In the genomic region with DNA sequence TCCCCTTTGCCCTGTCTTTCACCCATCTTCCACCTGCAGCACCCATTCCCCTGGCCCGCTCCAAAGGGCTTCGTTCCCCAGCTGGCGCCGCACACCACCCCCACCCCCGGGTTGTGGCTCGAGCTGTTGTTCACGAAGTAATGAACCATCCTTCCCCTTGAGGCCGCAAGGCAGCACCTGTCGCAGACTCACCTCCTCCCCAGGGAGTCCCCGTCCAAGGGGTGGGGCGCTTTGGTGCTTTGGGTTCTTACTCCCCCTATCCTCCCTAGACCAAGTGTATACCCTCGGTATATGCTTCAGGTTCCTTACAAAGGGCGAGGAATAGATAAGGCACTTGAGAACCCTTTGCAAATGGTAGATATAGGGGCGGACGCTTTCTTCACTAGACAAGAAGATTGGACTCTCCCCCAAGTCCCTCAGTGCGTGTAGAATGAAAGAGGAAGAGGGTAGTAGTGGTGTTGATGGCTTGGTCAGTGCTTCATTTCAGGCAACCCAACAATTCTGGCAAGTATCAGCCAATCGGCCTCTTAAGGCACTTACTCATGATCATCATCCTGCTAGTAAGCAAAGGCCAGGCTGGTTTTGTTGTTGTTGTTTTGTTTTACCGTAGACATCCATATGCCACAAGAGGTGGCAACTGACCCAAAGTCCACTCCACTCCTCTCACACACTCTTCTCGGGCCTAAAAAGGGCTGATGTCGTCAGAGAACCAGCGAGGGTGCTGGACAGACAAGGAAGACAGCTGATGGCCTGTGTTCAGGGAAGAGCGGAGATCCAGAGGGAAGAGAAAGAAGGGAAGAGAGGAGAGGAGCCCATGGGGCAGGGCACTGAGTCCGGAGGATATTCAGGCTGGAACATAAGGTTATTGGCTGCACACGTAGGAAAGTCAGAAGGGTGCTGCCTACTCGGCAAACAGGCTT, we compare ENCODE assay signal across 8 mouse cellular contexts. TPM values are rescaled to one million over a fixed set of nuclear protein-coding genes. Genes with fewer than 3 reads are reported as not detected.
A peak's percentile ranks its signal among the peaks of the same experiment; 100 is the strongest.
DNase-seq lines count a peak whose midpoint lies in the region; ATAC-seq and TF ChIP-seq lines count a peak whose summit lies in the region.

No protein-coding gene starts in this region.

- H3K9me3 ChIP-seq in MEL (replicated peaks; ENCODE audit: insufficient read depth, low read length): no peaks in the 10 kb centered on the region
- no peaks in the 10 kb centered on the region for H3K9me3 ChIP-seq in forebrain, embryonic 16.5 days (ENCODE audit: control insufficient read depth, low read length)
- no peaks in the 10 kb centered on the region for H3K9me3 ChIP-seq in limb, embryonic 10.5 days (replicated peaks)
- no peaks in the 10 kb centered on the region for H3K9me3 ChIP-seq in midbrain, embryonic 12.5 days

- peak overlapping the region; percentile 62 to 81 for H3K4me3 ChIP-seq in MEL (ENCODE audit: control insufficient read depth in 1 of 2, insufficient read depth in 1 of 2, low read depth in 2 of 2, low read length in 2 of 2)
- peak overlapping the region; percentile 53 for H3K4me3 ChIP-seq in forebrain, embryonic 16.5 days (replicated peaks; ENCODE audit: low read length)
- peak overlapping the region; percentile 69 for H3K4me3 ChIP-seq in limb, embryonic 10.5 days
- peak overlapping the region; percentile 59 for H3K4me3 ChIP-seq in midbrain, embryonic 12.5 days

- peak; percentile 60 to 66 for TF ChIP-seq EP300 in MEL (IDR thresholded peaks at IDR 0.05; ENCODE audit: low read depth in 1 of 2, low read length in 2 of 2)

- H3K4me2 ChIP-seq in forebrain, embryonic 16.5 days (ENCODE audit: low read length): peak overlapping the region; percentile 84
- peak overlapping the region; percentile 98 for H3K4me2 ChIP-seq in midbrain, embryonic 12.5 days (replicated peaks)

- peaks cover 4 to 26% of the 10 kb centered on the region in 2 experiments for H3K4me1 ChIP-seq in MEL (ENCODE audit: control insufficient read depth in 1 of 2, insufficient read depth in 2 of 2, low read length in 2 of 2)
- peaks cover 42% of the 10 kb centered on the region for H3K4me1 ChIP-seq in forebrain, embryonic 16.5 days (replicated peaks; ENCODE audit: control insufficient read depth, insufficient read depth, low read length)
- H3K4me1 ChIP-seq in limb, embryonic 10.5 days: peaks cover 68% of the 10 kb centered on the region
- H3K4me1 ChIP-seq in midbrain, embryonic 12.5 days: peaks cover 47% of the 10 kb centered on the region

- H3K27me3 ChIP-seq in MEL (ENCODE audit: control insufficient read depth in 1 of 2, insufficient read depth in 2 of 2, low read length in 2 of 2): no peaks in the 10 kb centered on the region
- H3K27me3 ChIP-seq in forebrain, embryonic 16.5 days (replicated peaks; ENCODE audit: control insufficient read depth, insufficient read depth, low read length): peaks cover 9% of the 10 kb centered on the region
- peaks cover 52% of the 10 kb centered on the region for H3K27me3 ChIP-seq in limb, embryonic 10.5 days (ENCODE audit: low read depth, poor library complexity, severe bottlenecking)
- H3K27me3 ChIP-seq in midbrain, embryonic 12.5 days: peaks cover 67% of the 10 kb centered on the region

- H3K79me2 ChIP-seq in MEL (ENCODE audit: control insufficient read depth, insufficient read depth, low read length, poor library complexity): peaks cover 16% of the 10 kb centered on the region

- TF ChIP-seq CTCF in MEL (IDR thresholded peaks at IDR 0.05 in 2 of 3, conservative IDR thresholded peaks at IDR 0.05 in 1 of 3; ENCODE audit: control insufficient read depth in 1 of 3, insufficient read depth in 1 of 3, low read depth in 2 of 3, low read length in 3 of 3, poor library complexity in 1 of 3, severe bottlenecking in 1 of 3): no peak

- TF ChIP-seq RAD21 in MEL (IDR thresholded peaks at IDR 0.05; ENCODE audit: low read depth, low read length): no peak

- peak overlapping the region; percentile 77 for H3K27ac ChIP-seq in MEL (ENCODE audit: control insufficient read depth, low read depth, low read length)
- H3K27ac ChIP-seq in forebrain, embryonic 16.5 days (ENCODE audit: low read length): no peak overlapping the region
- peak overlapping the region; percentile 80 for H3K27ac ChIP-seq in limb, embryonic 10.5 days
- no peak overlapping the region for H3K27ac ChIP-seq in midbrain, embryonic 12.5 days (replicated peaks)

- no peak for ATAC-seq in forebrain, embryonic 16.5 days
- no peak for ATAC-seq in midbrain, embryonic 12.5 days (ENCODE audit: low FRiP score, low read depth)

- H3K36me3 ChIP-seq in MEL (ENCODE audit: control insufficient read depth in 1 of 2, insufficient read depth in 2 of 2, low read length in 2 of 2): peaks cover 3 to 9% of the 10 kb centered on the region in 2 experiments
- H3K36me3 ChIP-seq in forebrain, embryonic 16.5 days (ENCODE audit: control insufficient read depth, insufficient read depth): no peaks in the 10 kb centered on the region
- peaks cover 11% of the 10 kb centered on the region for H3K36me3 ChIP-seq in limb, embryonic 10.5 days
- no peaks in the 10 kb centered on the region for H3K36me3 ChIP-seq in midbrain, embryonic 12.5 days

- peak; percentile 24 for DNase-seq in embryo, embryonic 10.5 days (ENCODE audit: low spot score)
- no peak for DNase-seq in embryo, embryonic 10 days (ENCODE audit: low spot score)
- DNase-seq in MEL (ENCODE audit: low read depth, low spot score): peak; percentile 94
- DNase-seq in limb, embryonic 10.5 days (ENCODE audit: low spot score): no peak
- DNase-seq in testis, postnatal 10 days (ENCODE audit: low spot score): peak; percentile 64
- DNase-seq in cerebellum, postnatal 4 days (ENCODE audit: low spot score in 2 of 2): no peak

- WGBS in forebrain, embryonic 16.5 days: 47% methylated on average over 25 of the region's 25 CpGs
- 36% methylated on average over 25 of the region's 25 CpGs for WGBS in limb, embryonic 10.5 days
- 40% methylated on average over 25 of the region's 25 CpGs for WGBS in midbrain, embryonic 12.5 days

- H3K9ac ChIP-seq in MEL (ENCODE audit: control insufficient read depth, low read depth, low read length, poor library complexity, severe bottlenecking): peak overlapping the region; percentile 81
- H3K9ac ChIP-seq in forebrain, embryonic 16.5 days (replicated peaks; ENCODE audit: low read depth, low read length): 0 out of 2 replicates have a peak overlapping the region, but pooled peaks have one; percentile 8
- no peak overlapping the region for H3K9ac ChIP-seq in midbrain, embryonic 12.5 days (replicated peaks)

- TF ChIP-seq POLR2A in MEL (IDR thresholded peaks at IDR 0.05; ENCODE audit: control insufficient read depth in 1 of 2, insufficient read depth in 1 of 2, low read depth in 1 of 2, low read length in 2 of 2, poor library complexity in 1 of 2): peak; percentile 38 to 55; a peak in 1 of 4 replicates

TF ChIP-seq in MEL, 35 proteins besides CTCF, POLR2A, EP300 and RAD21 (continues in another document):
- no peak for TF ChIP-seq USF2 (IDR thresholded peaks at IDR 0.05; ENCODE audit: borderline replicate concordance in 1 of 2, insufficient read depth in 1 of 2, low read depth in 1 of 2, low read length in 2 of 2)
- 0 out of 2 replicates have a peak, but pooled peaks have one; percentile 35 for TF ChIP-seq ZMIZ1 (IDR thresholded peaks at IDR 0.05; ENCODE audit: low read depth, low read length)
- TF ChIP-seq GATA1 (IDR thresholded peaks at IDR 0.05; ENCODE audit: low read depth, low read length): peak; percentile 92
- TF ChIP-seq JUND (IDR thresholded peaks at IDR 0.05; ENCODE audit: low read depth, low read length): no peak
- TF ChIP-seq RCOR1 (IDR thresholded peaks at IDR 0.05; ENCODE audit: low read depth, low read length): peak; percentile 21; the same call in 1 of the 2 replicates
- TF ChIP-seq TAL1 (IDR thresholded peaks at IDR 0.05; ENCODE audit: low read length): peak; percentile 61
- 0 out of 2 replicates have a peak, but pooled peaks have one; percentile 17 for TF ChIP-seq KAT2A (conservative IDR thresholded peaks at IDR 0.05; ENCODE audit: low read depth, low read length)
- no peak for TF ChIP-seq MAFK (IDR thresholded peaks at IDR 0.05; ENCODE audit: borderline replicate concordance, low read depth, low read length)
- peak; percentile 36 for TF ChIP-seq NELFE (IDR thresholded peaks at IDR 0.05; ENCODE audit: low read depth, low read length)
- TF ChIP-seq USF1 (IDR thresholded peaks at IDR 0.05; ENCODE audit: low read depth, low read length): no peak
- TF ChIP-seq POLR2AphosphoS5 (IDR thresholded peaks at IDR 0.05; ENCODE audit: borderline replicate concordance, low read depth, low read length): peak; percentile 37; the same call in 1 of the 2 replicates
- TF ChIP-seq HCFC1 (IDR thresholded peaks at IDR 0.05; ENCODE audit: low read depth, low read length): peak; percentile 54
- TF ChIP-seq MYB (IDR thresholded peaks at IDR 0.05; ENCODE audit: low read depth, low read length): 0 out of 2 replicates have a peak, but pooled peaks have one; percentile 12
- no peak for TF ChIP-seq MEF2A (IDR thresholded peaks at IDR 0.05; ENCODE audit: extremely low read depth, insufficient replicate concordance, low read depth, low read length, poor library complexity, severe bottlenecking)

RNA-seq across cellular contexts. Expression of a gene that starts 4.4 kb away (rescaled TPM):
- 27.0 and 33.2 TPM in 2 replicates for total RNA-seq in MEL (2012; rRNA removed)
- polyA plus RNA-seq in MEL (2012; ENCODE audit: insufficient read depth in 1 of 2, insufficient read length in 2 of 2, low read depth in 1 of 2, low replicate concordance in 2 of 2, missing spikeins in 1 of 2): 10 to 100 TPM in 1 of 2 experiments, not detected in 1; 45.6 TPM
- 11.3 and 11.9 TPM in 2 replicates for polyA plus RNA-seq in forebrain, embryonic 16.5 days (2015; fragmentation: Nextera tagmentation; extraction: Ambion mirVana)
- 19.7 and 20.2 TPM in 2 replicates for polyA plus RNA-seq in limb, embryonic 10.5 days (2016; fragmentation: Nextera tagmentation; extraction: Ambion mirVana)
- 15.5 and 16.4 TPM in 2 replicates for polyA plus RNA-seq in midbrain, embryonic 12.5 days (2016; fragmentation: Nextera tagmentation; extraction: Ambion mirVana)

RNA-seq across cellular contexts. Expression of a gene that starts 23.9 kb away (rescaled TPM):
- total RNA-seq in MEL (2012; rRNA removed): 15.2 and 16.4 TPM in 2 replicates
- 10 to 100 TPM in 1 of 2 experiments, not detected in 1; 28.7 TPM for polyA plus RNA-seq in MEL (2012; ENCODE audit: insufficient read depth in 1 of 2, insufficient read length in 2 of 2, low read depth in 1 of 2, low replicate concordance in 2 of 2, missing spikeins in 1 of 2)
- 54.4 and 59.3 TPM in 2 replicates for polyA plus RNA-seq in forebrain, embryonic 16.5 days (2015; fragmentation: Nextera tagmentation; extraction: Ambion mirVana)
- polyA plus RNA-seq in limb, embryonic 10.5 days (2016; fragmentation: Nextera tagmentation; extraction: Ambion mirVana): 14.4 and 17.6 TPM in 2 replicates
- polyA plus RNA-seq in midbrain, embryonic 12.5 days (2016; fragmentation: Nextera tagmentation; extraction: Ambion mirVana): 27.2 and 28.4 TPM in 2 replicates

RNA-seq across cellular contexts. Expression of a gene that starts 24.3 kb away (rescaled TPM):
- 68.0 and 68.4 TPM in 2 replicates for total RNA-seq in MEL (2012; rRNA removed)
- polyA plus RNA-seq in MEL (2012; ENCODE audit: insufficient read depth in 1 of 2, insufficient read length in 2 of 2, low read depth in 1 of 2, low replicate concordance in 2 of 2, missing spikeins in 1 of 2): 10 to 100 TPM; 33.8 to 66.2 TPM
- polyA plus RNA-seq in forebrain, embryonic 16.5 days (2015; fragmentation: Nextera tagmentation; extraction: Ambion mirVana): 130 and 142 TPM in 2 replicates
- polyA plus RNA-seq in limb, embryonic 10.5 days (2016; fragmentation: Nextera tagmentation; extraction: Ambion mirVana): 105 and 123 TPM in 2 replicates
- polyA plus RNA-seq in midbrain, embryonic 12.5 days (2016; fragmentation: Nextera tagmentation; extraction: Ambion mirVana): 140 and 142 TPM in 2 replicates

Comparison
In these comparisons a context has a peak if more than half of its experiments do, and no peak if none do; other contexts are left out.
1. DNase-seq: peak in embryo, embryonic 10.5 days (single experiment), MEL (single experiment) and testis, postnatal 10 days (single experiment); none in embryo, embryonic 10 days (single experiment), limb, embryonic 10.5 days (single experiment) and cerebellum, postnatal 4 days (0 of 2).
2. H3K27ac ChIP-seq: peak in MEL (single experiment) and limb, embryonic 10.5 days (single experiment); none in forebrain, embryonic 16.5 days (single experiment) and midbrain, embryonic 12.5 days (single experiment).
3. Peak in every context shown above with its lines, with median percentiles within 50 percentile points of each other: H3K4me3 ChIP-seq.